Mouse (Mus musculus): ENCODE results near the gene Ugdh.

GRCm38 (mm10) chr5:65475806-65476205 is 40.1 kb upstream of the Ugdh start:
- TF ChIP-seq POLR2A (IDR thresholded peaks at IDR 0.05; ENCODE audit: control insufficient read depth in 1 of 2, insufficient read depth in 1 of 2, low read depth in 1 of 2, low read length in 2 of 2, poor library complexity in 1 of 2) (no peak), MYC (IDR thresholded peaks at IDR 0.05; ENCODE audit: low read depth, low read length) (no peak), TCF12 (IDR thresholded peaks at IDR 0.05; ENCODE audit: low read depth, low read length) (no peak)
